Mouse (Mus musculus) adrenal gland, adult 8-10 months (tissue): Measurements from ENCODE around the gene Emx1. TPM values are rescaled to one million over a fixed set of nuclear protein-coding genes. Genes with fewer than 3 reads are reported as not detected.

ENCODE experiments used
- DNase-seq: peaks from one replicate; pipeline ENCODE4 v3.0.0; 2022
- total RNA-seq, 4 experiments: library from RNA; stranded (reverse); gene quantifications; 2 replicates each; pipeline ENCODE4 v1.2.4; 2022

The Emx1 gene
- total RNA-seq, 4 experiments from 2014 or later = not detected

- DNase-seq = no peak
Observed at GRCm38 (mm10) chr6:85231469-85231868, 44.2 kb downstream of the Emx1 start.

- no peak for DNase-seq
Observed at GRCm38 (mm10) chr6:85232045-85232444, 44.8 kb downstream of the Emx1 start.

DNA sequence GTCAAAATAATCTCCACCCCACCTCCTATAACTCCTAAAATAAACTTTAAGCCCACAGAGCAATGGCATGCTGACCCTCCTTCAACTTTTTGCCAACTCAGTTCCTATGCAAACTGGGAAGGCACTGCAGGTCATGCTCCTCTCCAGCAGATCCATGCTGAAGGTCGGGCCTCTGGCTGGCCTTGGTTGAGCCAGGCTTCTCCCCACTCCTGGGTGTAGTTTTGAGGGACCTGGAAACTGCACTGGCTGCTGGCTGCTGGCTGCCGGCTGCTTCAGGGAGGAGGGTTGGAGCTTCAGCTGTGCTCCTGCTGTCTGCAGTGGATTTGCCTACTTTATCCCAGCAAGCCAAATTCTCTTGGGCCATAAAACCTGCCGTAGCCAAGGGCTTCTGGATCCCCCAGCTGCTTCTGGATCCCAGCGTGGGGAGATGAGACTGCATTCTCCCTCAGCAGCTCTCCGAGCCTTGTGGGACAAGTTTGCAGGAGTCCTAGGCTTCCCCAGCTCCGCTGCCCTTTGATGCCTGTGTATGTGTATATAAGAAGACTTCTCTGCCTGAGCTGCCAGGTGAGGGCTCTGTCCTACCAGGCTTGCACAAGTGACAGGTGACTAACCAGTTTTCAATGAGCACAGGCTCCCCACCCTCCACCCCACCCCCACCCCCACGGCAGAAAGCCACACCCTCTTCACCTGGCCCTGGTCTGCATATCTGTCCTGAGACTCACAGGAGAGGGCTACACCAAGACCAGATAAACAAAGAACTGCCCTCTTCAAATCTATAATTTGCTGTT is 45.8 kb downstream of the Emx1 start:
- DNase-seq = peak; percentile 45

DNA sequence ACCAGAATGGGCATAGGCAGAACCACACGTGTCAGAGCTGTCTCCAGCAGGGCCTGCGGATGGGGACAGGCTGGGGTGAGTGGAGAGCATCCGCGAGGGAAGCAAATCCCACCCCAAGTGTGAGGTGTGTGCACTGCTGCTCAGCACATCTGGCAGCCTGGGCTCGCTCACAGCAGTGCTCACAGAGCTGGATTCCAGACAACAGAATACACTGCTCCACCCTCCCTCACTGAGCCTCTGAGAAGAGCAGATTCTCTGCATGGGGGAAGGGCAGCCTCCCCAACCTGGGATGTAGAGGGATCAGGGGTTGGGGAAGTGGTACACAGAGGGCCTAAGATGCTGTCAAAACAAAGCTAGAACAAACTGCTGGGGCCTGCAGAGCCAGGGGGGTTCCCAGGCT is 47.6 kb downstream of the Emx1 start:
- DNase-seq = no peak

DNA sequence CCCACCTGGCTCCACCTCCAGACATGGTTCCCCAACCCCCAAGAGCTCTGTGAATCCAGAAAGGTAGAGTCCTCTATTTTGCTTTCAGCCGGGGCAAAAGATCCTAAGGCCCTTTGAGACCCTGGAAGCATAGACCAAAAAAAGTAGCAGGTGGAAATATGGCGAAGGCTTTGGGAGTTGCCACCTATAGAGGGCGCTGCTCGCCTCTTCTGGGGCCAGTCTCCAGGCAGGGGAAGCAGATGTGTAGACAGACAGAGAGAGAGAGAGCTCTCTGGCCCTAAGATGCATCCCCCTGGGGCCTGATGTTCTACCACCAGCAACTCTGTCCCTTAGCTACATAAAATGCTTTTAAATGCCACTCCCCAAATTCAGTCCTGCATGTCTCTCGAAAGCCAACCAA is 49.8 kb downstream of the Emx1 start:
- DNase-seq = no peak

DNA sequence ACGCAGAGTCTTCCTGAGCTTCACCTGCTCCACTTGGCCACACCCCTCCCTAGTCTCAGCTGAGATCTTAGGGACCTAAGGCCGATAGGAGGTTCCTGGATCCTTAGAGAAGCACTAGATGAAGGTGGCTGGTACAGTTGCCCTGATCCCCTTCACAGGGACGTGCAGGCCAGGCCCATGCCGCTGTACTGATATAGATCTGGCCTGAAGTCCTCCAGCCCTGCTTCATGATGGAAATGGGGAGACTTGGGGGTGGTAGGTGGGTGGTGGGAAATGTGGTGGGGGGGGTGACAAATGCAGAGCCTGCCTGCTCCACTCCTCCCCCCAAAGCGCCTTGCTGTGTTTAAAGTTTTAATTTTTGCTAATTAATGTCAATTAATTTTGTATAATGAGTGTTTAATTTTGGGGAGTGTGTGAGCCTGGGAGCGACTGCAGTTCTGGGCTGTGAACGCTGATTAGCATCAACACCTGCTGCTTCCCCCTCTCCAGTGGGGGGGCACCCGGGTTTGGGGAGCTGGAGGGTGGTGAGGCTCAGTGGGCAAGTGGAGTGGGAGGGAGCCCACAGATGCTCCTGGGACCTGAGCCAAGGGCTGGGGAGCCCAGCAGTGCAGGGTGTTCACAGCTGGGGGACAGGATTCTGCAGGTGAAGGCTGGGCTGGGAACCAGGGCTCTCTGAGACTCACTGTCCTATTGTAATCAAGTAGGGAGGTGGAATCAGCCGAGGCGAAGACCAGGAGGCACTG is 50.5 kb downstream of the Emx1 start:
- DNase-seq = no peak

DNA sequence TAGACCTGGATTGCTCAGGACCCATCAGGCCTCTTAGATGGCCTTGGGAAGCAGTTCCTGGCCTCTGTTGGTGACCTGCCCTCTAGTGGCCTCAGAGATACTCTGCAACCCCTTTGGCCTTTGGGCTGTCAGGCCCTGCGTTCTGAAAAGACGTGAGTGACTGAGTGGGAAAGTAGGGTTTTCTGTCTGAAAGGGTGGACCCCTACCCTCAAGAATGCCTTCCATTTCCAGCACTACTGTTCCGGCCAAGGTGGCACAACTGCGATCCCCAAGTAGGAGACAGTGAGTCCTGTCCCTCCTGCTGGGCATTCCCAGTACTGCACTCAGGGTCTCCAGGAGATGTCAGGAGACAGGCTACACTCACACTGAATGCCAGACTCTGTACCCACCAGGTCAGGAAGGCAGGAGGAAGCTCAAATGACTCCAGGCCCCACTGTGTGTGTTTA is 51.8 kb downstream of the Emx1 start:
- DNase-seq = no peak

GRCm38 (mm10) chr6:85249821-85250220 is 62.6 kb downstream of the Emx1 start:
- no peak for DNase-seq

- DNase-seq = peak; percentile 66
Observed at GRCm38 (mm10) chr6:85250811-85251241, 63.6 kb downstream of the Emx1 start.

GRCm38 (mm10) chr6:85252251-85253058 is 65.2 kb downstream of the Emx1 start:
- no peak for DNase-seq

- no peak for DNase-seq
Observed at GRCm38 (mm10) chr6:85253275-85253674, 66.0 kb downstream of the Emx1 start.

Other genes starting within 250 kb of the Emx1 start
- 10 to 100 TPM; 41.4 to 73.0 (median 56.2) TPM for gene Exoc6b, start 117.9 kb upstream of the Emx1 start, total RNA-seq
- gene Spr, start 49.7 kb upstream of the Emx1 start, total RNA-seq = 100 to 1,000 TPM in 1 of 4 experiments, 10 to 100 TPM in 3; 78.3 to 103 (median 84.9) TPM
- 10 to 100 TPM; 16.2 to 27.2 (median 21.0) TPM for gene Sfxn5, start 146.0 kb downstream of the Emx1 start, total RNA-seq
- gene Rab11fip5, start 187.2 kb downstream of the Emx1 start, total RNA-seq = 10 to 100 TPM; 41.7 to 59.0 (median 53.0) TPM
- gene Noto, start 236.4 kb downstream of the Emx1 start, total RNA-seq = not detected
- gene Smyd5, start 244.6 kb downstream of the Emx1 start, total RNA-seq = 10 to 100 TPM; 37.9 to 44.3 (median 43.5) TPM